Mouse (Mus musculus) heart, postnatal 36 days (tissue): ENCODE measurements around the gene Macrod2. TPM values are rescaled to one million over a fixed set of nuclear protein-coding genes. Genes with fewer than 3 reads are reported as not detected.

ENCODE experiments used
- DNase-seq, 2 experiments: peaks; one replicate each; pipeline ENCODE4 v3.0.0; 2021 to 2022
- intact Hi-C: fragments of 180-260 bp; cut with DNase I; formaldehyde crosslinking; loops from one replicate; pipeline ENCODE4 v1.15.1; 2025
- total RNA-seq, 2 experiments: library from RNA; stranded (reverse); gene quantifications; 2 replicates each; pipeline ENCODE4 v1.2.3; 2021

The Macrod2 gene
- total RNA-seq, 2 experiments from 2014 or later = 7.8 to 8.6 TPM

GRCm38 (mm10) chr2:142232828-142233227, 1837.7 kb downstream of the Macrod2 start:
- intact Hi-C loops = no loop called here

GRCm38 (mm10) chr2:142243483-142243882, 1848.4 kb downstream of the Macrod2 start:
- intact Hi-C loops = no loop called here
- no peak for DNase-seq

More at GRCm38 (mm10) chr2:142232828-142233227, 1837.7 kb downstream of the Macrod2 start:
- no peak for DNase-seq

GRCm38 (mm10) chr2:142250383-142250782, 1855.3 kb downstream of the Macrod2 start:
- intact Hi-C loops = loop anchor here (10.0 kb wide), 1 partner anchor 564 kb away; no protein-coding TSS in a partner anchor
- no peak for DNase-seq

GRCm38 (mm10) chr2:142251518-142251917, 1856.4 kb downstream of the Macrod2 start:
- no peak for DNase-seq
- intact Hi-C loops = loop anchor here (10.0 kb wide), 1 partner anchor 563 kb away; no protein-coding TSS in a partner anchor

GRCm38 (mm10) chr2:142253913-142254312, 1858.8 kb downstream of the Macrod2 start:
- intact Hi-C loops = loop anchor here (2.0 to 10.0 kb wide), 2 partner anchors 561 to 1585 kb away; no protein-coding TSS in a partner anchor
- peak; percentile 22 to 59 for DNase-seq

GRCm38 (mm10) chr2:142254566-142254965, 1859.5 kb downstream of the Macrod2 start:
- no peak for DNase-seq
- intact Hi-C loops = loop anchor here (2.0 to 10.0 kb wide), 2 partner anchors 560 to 1586 kb away; no protein-coding TSS in a partner anchor

- DNase-seq = no peak
- intact Hi-C loops = loop anchor here (10.0 kb wide), 1 partner anchor 557 kb away; no protein-coding TSS in a partner anchor
These were observed 1862.4 kb downstream of the Macrod2 start for GRCm38 (mm10) chr2:142257501-142257900.

- intact Hi-C loops = no loop called here
- DNase-seq = no peak
These were observed 1865.9 kb downstream of the Macrod2 start for GRCm38 (mm10) chr2:142261046-142261445.

- intact Hi-C loops = no loop called here
- no peak for DNase-seq
These were observed 1869.6 kb downstream of the Macrod2 start for GRCm38 (mm10) chr2:142264697-142265096.

- intact Hi-C loops = no loop called here
These were observed 1872.7 kb downstream of the Macrod2 start for GRCm38 (mm10) chr2:142267836-142268235.

GRCm38 (mm10) chr2:142286761-142287160, 1891.7 kb downstream of the Macrod2 start:
- DNase-seq = no peak
- intact Hi-C loops = no loop called here

More at GRCm38 (mm10) chr2:142267836-142268235, 1872.7 kb downstream of the Macrod2 start:
- no peak for DNase-seq

GRCm38 (mm10) chr2:142294831-142295230, 1899.7 kb downstream of the Macrod2 start:
- DNase-seq = no peak
- intact Hi-C loops = no loop called here

- intact Hi-C loops = no loop called here
- DNase-seq = no peak
These were observed 1908.2 kb downstream of the Macrod2 start for GRCm38 (mm10) chr2:142303098-142303911.

- intact Hi-C loops = no loop called here
- no peak for DNase-seq
These were observed 1908.7 kb downstream of the Macrod2 start for GRCm38 (mm10) chr2:142303912-142304182.

- no peak for DNase-seq
- intact Hi-C loops = no loop called here
These were observed 1928.0 kb downstream of the Macrod2 start for GRCm38 (mm10) chr2:142323158-142323557.

- DNase-seq = no peak
- intact Hi-C loops = no loop called here
These were observed 1931.6 kb downstream of the Macrod2 start for GRCm38 (mm10) chr2:142326737-142327136.

- no peak for DNase-seq
- intact Hi-C loops = no loop called here
These were observed 1934.7 kb downstream of the Macrod2 start for GRCm38 (mm10) chr2:142329761-142330160.

GRCm38 (mm10) chr2:142334441-142335102, 1939.5 kb downstream of the Macrod2 start:
- no peak for DNase-seq
- intact Hi-C loops = no loop called here

- intact Hi-C loops = no loop called here
- DNase-seq = no peak
These were observed 1940.2 kb downstream of the Macrod2 start for GRCm38 (mm10) chr2:142335103-142335999.

GRCm38 (mm10) chr2:142344021-142344420, 1948.9 kb downstream of the Macrod2 start:
- no peak for DNase-seq
- intact Hi-C loops = no loop called here

- intact Hi-C loops = no loop called here
- no peak for DNase-seq
These were observed 1949.6 kb downstream of the Macrod2 start for GRCm38 (mm10) chr2:142344758-142345157.
